Mouse (Mus musculus) ES-Bruce4 (cell line): Measurements from ENCODE around the gene Neurl1a. TPM values are rescaled to one million over a fixed set of nuclear protein-coding genes. Genes with fewer than 3 reads are reported as not detected.
A peak's percentile ranks its signal among the peaks of the same experiment; 100 is the strongest.

Experiments used
- H3K27ac ChIP-seq: 2 replicates; pipeline ENCODE4 v1.5.1; 2012; ENCODE audit warnings: low read length, inconsistent platforms; ENCODE audit not compliant: insufficient read depth
- H3K27me3 ChIP-seq: 2 replicates; pipeline ENCODE4 v1.6.1; 2012; ENCODE audit warnings: mild to moderate bottlenecking, low read length, inconsistent platforms; ENCODE audit not compliant: control insufficient read depth, poor library complexity, insufficient read depth, severe bottlenecking
- H3K36me3 ChIP-seq: 2 replicates; pipeline ENCODE4 v1.6.1; 2012; ENCODE audit warnings: inconsistent platforms, mild to moderate bottlenecking, low read length, moderate library complexity; ENCODE audit not compliant: control insufficient read depth, poor library complexity, insufficient read depth, severe bottlenecking
- H3K4me1 ChIP-seq: one replicate; pipeline ENCODE4 v1.8.1; 2011; ENCODE audit warnings: low read length; ENCODE audit not compliant: control insufficient read depth, insufficient read depth
- H3K4me3 ChIP-seq: 2 replicates; pipeline ENCODE4 v1.5.1; 2011; ENCODE audit warnings: low read depth, mild to moderate bottlenecking, low read length
- H3K9ac ChIP-seq: 2 replicates; pipeline ENCODE4 v1.6.1; 2012; ENCODE audit warnings: low read depth, mild to moderate bottlenecking, inconsistent platforms; ENCODE audit not compliant: poor library complexity, severe bottlenecking
- H3K9me3 ChIP-seq: replicated peaks from 2 replicates; pipeline ENCODE4 v1.6.1; 2012; ENCODE audit warnings: mild to moderate bottlenecking, low read length, inconsistent platforms; ENCODE audit not compliant: control insufficient read depth, poor library complexity, insufficient read depth, severe bottlenecking
- CTCF ChIP-seq: IDR thresholded peaks from one replicate; pipeline ENCODE4 v1.8.1; 2011; ENCODE audit warnings: low read depth, low read length
- EP300 ChIP-seq: IDR thresholded peaks from 2 replicates; pipeline ENCODE4 v1.6.1; 2011; ENCODE audit warnings: low read depth, low read length; ENCODE audit not compliant: insufficient read depth
- POLR2A ChIP-seq: IDR thresholded peaks from one replicate; pipeline ENCODE4 v1.8.1; 2011; ENCODE audit warnings: low read length; ENCODE audit not compliant: insufficient read depth
- polyA plus RNA-seq: library from polyadenylated mRNA; stranded (reverse); fragments of >200 nt; gene quantifications from 2 replicates; pipeline ENCODE4 v1.2.4, GENCODE M21; 2011; ENCODE audit warnings: low read depth; ENCODE audit not compliant: missing spikeins, insufficient read depth, insufficient read length

Gene Neurl1a
- polyA plus RNA-seq, 1 experiment = 8.1 TPM

GRCm38 (mm10) chr19:47247791-47248190 lies 69.2 kb downstream of the Neurl1a start:
- Histone ChIP-seq H3K4me1 (no peaks in the 10 kb centered on the region), H3K4me3 (no peak overlapping the region), H3K9ac (no peak overlapping the region), H3K36me3 (no peaks in the 10 kb centered on the region), H3K9me3 (no peaks in the 10 kb centered on the region), H3K27ac (no peak overlapping the region), H3K27me3 (no peaks in the 10 kb centered on the region)
- TF ChIP-seq CTCF (no peak), POLR2A (no peak), EP300 (no peak)

- Histone ChIP-seq H3K36me3 (no peaks in the 10 kb centered on the region), H3K27me3 (no peaks in the 10 kb centered on the region), H3K9ac (no peak overlapping the region), H3K27ac (no peak overlapping the region), H3K9me3 (no peaks in the 10 kb centered on the region), H3K4me1 (no peaks in the 10 kb centered on the region), H3K4me3 (no peak overlapping the region)
- TF ChIP-seq EP300 = no peak
- no peak for TF ChIP-seq CTCF
Measured at GRCm38 (mm10) chr19:47248296-47248695, 69.7 kb downstream of the Neurl1a start.

DNA sequence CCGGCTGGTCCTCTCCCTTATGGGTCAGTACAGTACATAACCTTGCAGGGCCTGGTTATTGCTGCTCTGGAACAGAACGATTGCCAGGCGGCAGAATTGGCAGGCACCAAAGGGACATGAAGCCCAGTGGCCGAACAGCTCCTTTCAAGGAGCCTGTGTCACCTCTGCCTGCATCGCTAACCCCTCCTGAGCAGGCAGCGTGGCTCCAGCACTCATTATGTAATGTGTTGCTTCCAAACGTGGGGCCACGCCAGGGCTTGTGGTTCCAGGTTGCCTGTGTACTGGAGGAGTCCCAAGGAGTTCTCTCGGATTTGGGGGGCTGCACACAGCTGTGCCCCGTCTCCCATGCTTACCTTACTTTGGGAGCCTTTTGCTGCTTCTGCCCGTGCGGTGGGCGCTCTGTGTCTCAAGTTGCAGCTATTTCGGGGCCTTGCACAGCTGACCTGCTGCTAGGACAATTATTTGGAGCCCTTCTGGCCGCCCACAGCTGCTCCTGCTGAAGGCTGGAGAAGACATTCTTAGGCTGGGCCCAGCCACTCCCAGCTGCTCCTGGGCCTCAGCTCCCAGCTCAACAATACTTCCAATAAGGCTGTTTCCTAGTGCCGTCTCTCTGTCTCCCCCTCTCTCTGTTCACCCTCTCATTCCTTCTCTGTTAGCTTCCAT lies 70.4 kb downstream of the Neurl1a start:
- H3K4me3 ChIP-seq = no peak overlapping the region
- H3K27ac ChIP-seq = no peak overlapping the region
- H3K9ac ChIP-seq = no peak overlapping the region
- TF ChIP-seq CTCF = no peak
- no peak for TF ChIP-seq EP300
- no peak for TF ChIP-seq POLR2A
- H3K9me3 ChIP-seq = no peaks in the 10 kb centered on the region
- H3K4me1 ChIP-seq = no peaks in the 10 kb centered on the region
- no peaks in the 10 kb centered on the region for H3K36me3 ChIP-seq
- no peaks in the 10 kb centered on the region for H3K27me3 ChIP-seq

GRCm38 (mm10) chr19:47250931-47251330 lies 72.3 kb downstream of the Neurl1a start:
- no peak overlapping the region for H3K27ac ChIP-seq
- H3K36me3 ChIP-seq = no peaks in the 10 kb centered on the region
- no peak overlapping the region for H3K9ac ChIP-seq
- H3K4me1 ChIP-seq = no peaks in the 10 kb centered on the region
- no peaks in the 10 kb centered on the region for H3K9me3 ChIP-seq
- H3K4me3 ChIP-seq = no peak overlapping the region
- H3K27me3 ChIP-seq = no peaks in the 10 kb centered on the region
- TF ChIP-seq EP300 = no peak
- no peak for TF ChIP-seq POLR2A
- no peak for TF ChIP-seq CTCF

GRCm38 (mm10) chr19:47253053-47253628 lies 74.5 kb downstream of the Neurl1a start:
- Histone ChIP-seq H3K4me3 (peak overlapping the region; percentile 61), H3K9ac (peak overlapping the region; percentile 22; the same call in 1 of the 2 replicates), H3K27ac (no peak overlapping the region), H3K36me3 (no peaks in the 10 kb centered on the region), H3K4me1 (no peaks in the 10 kb centered on the region), H3K9me3 (no peaks in the 10 kb centered on the region), H3K27me3 (no peaks in the 10 kb centered on the region)
- TF ChIP-seq EP300 (no peak), CTCF (no peak), POLR2A (no peak)

- Histone ChIP-seq H3K36me3 (no peaks in the 10 kb centered on the region), H3K4me1 (no peaks in the 10 kb centered on the region), H3K9me3 (no peaks in the 10 kb centered on the region), H3K9ac (no peak overlapping the region), H3K4me3 (no peak overlapping the region), H3K27me3 (no peaks in the 10 kb centered on the region), H3K27ac (no peak overlapping the region)
- TF ChIP-seq EP300 = no peak
Measured at GRCm38 (mm10) chr19:47255036-47255435, 76.4 kb downstream of the Neurl1a start.
